Mouse (Mus musculus): Measurements from ENCODE around the gene Gm973.

DNA sequence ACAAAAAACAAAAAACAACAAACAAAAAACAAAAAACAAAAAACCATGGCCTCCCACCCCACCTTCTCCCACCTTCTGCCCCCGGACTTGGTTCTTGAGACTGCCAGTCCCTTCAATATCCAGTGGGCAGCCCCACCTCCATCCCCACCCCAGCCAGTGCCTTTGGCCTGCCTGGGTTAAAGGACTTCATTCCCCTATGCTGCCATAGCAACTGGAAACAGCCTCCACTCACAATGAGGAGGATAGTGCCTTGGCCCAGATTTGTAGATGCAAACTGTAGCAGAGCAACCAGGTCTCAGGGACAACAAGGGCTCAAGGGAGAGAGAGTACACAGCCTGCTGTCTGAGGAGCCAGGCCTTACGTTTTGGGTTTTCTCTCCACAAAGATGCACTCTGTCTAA lies 8.0 kb downstream of the Gm973 start:
- TF ChIP-seq CTCF (IDR thresholded peaks at IDR 0.05; ENCODE audit: control insufficient read depth, insufficient read depth, insufficient read length) (no peak), MAX (IDR thresholded peaks at IDR 0.05) (no peak), CEBPB (IDR thresholded peaks at IDR 0.05; ENCODE audit: low read depth) (no peak), MYOD1 (IDR thresholded peaks at IDR 0.05; ENCODE audit: control insufficient read depth, insufficient read length, low read depth) (no peak), FOSL1 (IDR thresholded peaks at IDR 0.05; ENCODE audit: insufficient read depth, low read length, poor library complexity, severe bottlenecking) (no peak), USF1 (IDR thresholded peaks at IDR 0.05; ENCODE audit: low read depth) (no peak)

Data from C2C12 (cell line).